Mouse (Mus musculus): ENCODE results near the gene Cbr2. TPM values are rescaled to one million over a fixed set of nuclear protein-coding genes. Genes with fewer than 3 reads are reported as not detected.

Cbr2 gene
- polyA plus RNA-seq, 1 experiment from 2014 or later, result 2.3 TPM

- Histone ChIP-seq H3K4me1 (ENCODE audit: control insufficient read depth, insufficient read depth, low read length) (peaks cover 19% of the 10 kb centered on the region), H3K27me3 (replicated peaks; ENCODE audit: control insufficient read depth, insufficient read depth, low read length) (no peaks in the 10 kb centered on the region), H3K4me3 (ENCODE audit: low read length) (no peak overlapping the region), H3K27ac (ENCODE audit: low read length) (no peak overlapping the region), H3K4me2 (ENCODE audit: low read depth, low read length) (peak overlapping the region; percentile 64; the same call in 1 of the 2 replicates), H3K9ac (ENCODE audit: low read depth, low read length) (0 out of 2 replicates have a peak overlapping the region, but pooled peaks have one; percentile 79), H3K9me3 (ENCODE audit: control insufficient read depth, low read length) (no peaks in the 10 kb centered on the region), H3K36me3 (ENCODE audit: control insufficient read depth, insufficient read depth, low read length) (0 out of 2 replicates have a peak, but pooled peaks cover 4% of the 10 kb centered on the region)
- ATAC-seq, result no peak
- WGBS, result 90% methylated on average over 9 of the region's 9 CpGs
These were observed 16.8 kb downstream of the Cbr2 start for GRCm38 (mm10) chr11:120715131-120715530.

GRCm38 (mm10) chr11:120714546-120714945 lies 17.4 kb downstream of the Cbr2 start:
- Histone ChIP-seq H3K4me2 (ENCODE audit: low read depth, low read length) (peak overlapping the region; percentile 64), H3K9me3 (ENCODE audit: control insufficient read depth, low read length) (no peaks in the 10 kb centered on the region), H3K27ac (ENCODE audit: low read length) (peak overlapping the region; percentile 7; the same call in 1 of the 2 replicates), H3K4me3 (ENCODE audit: low read length) (peak overlapping the region; percentile 73), H3K27me3 (replicated peaks; ENCODE audit: control insufficient read depth, insufficient read depth, low read length) (no peaks in the 10 kb centered on the region), H3K36me3 (ENCODE audit: control insufficient read depth, insufficient read depth, low read length) (no peaks in the 10 kb centered on the region), H3K4me1 (ENCODE audit: control insufficient read depth, insufficient read depth, low read length) (peaks cover 25% of the 10 kb centered on the region), H3K9ac (ENCODE audit: low read depth, low read length) (peak overlapping the region; percentile 79)
- WGBS, result 44% methylated on average over 10 of the region's 10 CpGs
- ATAC-seq, result no peak

- Histone ChIP-seq H3K27ac (ENCODE audit: low read length) (peak within 1 kb of the TSS; percentile 73), H3K9ac (ENCODE audit: low read depth, low read length) (peak within 1 kb of the TSS; percentile 81), H3K4me2 (ENCODE audit: low read depth, low read length) (peak within 1 kb of the TSS; percentile 99), H3K4me3 (ENCODE audit: low read length) (peak within 1 kb of the TSS; percentile 73), H3K4me1 (ENCODE audit: control insufficient read depth, insufficient read depth, low read length) (peaks cover 31% of the 10 kb centered on the region), H3K27me3 (replicated peaks; ENCODE audit: control insufficient read depth, insufficient read depth, low read length) (no peaks in the 10 kb centered on the region), H3K36me3 (ENCODE audit: control insufficient read depth, insufficient read depth, low read length) (no peaks in the 10 kb centered on the region), H3K9me3 (ENCODE audit: control insufficient read depth, low read length) (no peaks in the 10 kb centered on the region)
- 1% methylated on average over 53 of the region's 53 CpGs for WGBS
- ATAC-seq, result peak; percentile 94
These were observed 18.1 kb downstream of the Cbr2 start, which contains the start of the genes Cenpx and Lrrc45 for GRCm38 (mm10) chr11:120713580-120714518. TSS of gene Cenpx (minus strand) at chr11:120713738. TSS of gene Lrrc45 (plus strand) at chr11:120713925.

- under 1% methylated on average over 38 of the region's 38 CpGs for WGBS
- peak overlapping the region; percentile 81 for H3K9ac ChIP-seq (ENCODE audit: low read depth, low read length)
- peak overlapping the region; percentile 73 for H3K4me3 ChIP-seq (ENCODE audit: low read length)
- no peaks in the 10 kb centered on the region for H3K36me3 ChIP-seq (ENCODE audit: control insufficient read depth, insufficient read depth, low read length)
- peaks cover 37% of the 10 kb centered on the region for H3K4me1 ChIP-seq (ENCODE audit: control insufficient read depth, insufficient read depth, low read length)
- H3K27me3 ChIP-seq (replicated peaks; ENCODE audit: control insufficient read depth, insufficient read depth, low read length), result no peaks in the 10 kb centered on the region
- H3K27ac ChIP-seq (ENCODE audit: low read length), result peak overlapping the region; percentile 73
- ATAC-seq, result peak; percentile 31
- H3K4me2 ChIP-seq (ENCODE audit: low read depth, low read length), result peak overlapping the region; percentile 99
- H3K9me3 ChIP-seq (ENCODE audit: control insufficient read depth, low read length), result no peaks in the 10 kb centered on the region
These were observed 18.9 kb downstream of the Cbr2 start for GRCm38 (mm10) chr11:120712771-120713568.

GRCm38 (mm10) chr11:120711980-120712604 lies 19.8 kb downstream of the Cbr2 start:
- no peak for ATAC-seq
- H3K27me3 ChIP-seq (replicated peaks; ENCODE audit: control insufficient read depth, insufficient read depth, low read length), result no peaks in the 10 kb centered on the region
- peaks cover 41% of the 10 kb centered on the region for H3K4me1 ChIP-seq (ENCODE audit: control insufficient read depth, insufficient read depth, low read length)
- 63% methylated on average over 8 of the region's 8 CpGs for WGBS
- H3K4me2 ChIP-seq (ENCODE audit: low read depth, low read length), result no peak overlapping the region
- H3K27ac ChIP-seq (ENCODE audit: low read length), result no peak overlapping the region
- H3K36me3 ChIP-seq (ENCODE audit: control insufficient read depth, insufficient read depth, low read length), result no peaks in the 10 kb centered on the region
- H3K4me3 ChIP-seq (ENCODE audit: low read length), result no peak overlapping the region
- H3K9me3 ChIP-seq (ENCODE audit: control insufficient read depth, low read length), result no peaks in the 10 kb centered on the region
- peak overlapping the region; percentile 13; the same call in 1 of the 2 replicates for H3K9ac ChIP-seq (ENCODE audit: low read depth, low read length)

GRCm38 (mm10) chr11:120710672-120711071 lies 21.2 kb downstream of the Cbr2 start:
- 56% methylated on average over 5 of the region's 5 CpGs for WGBS
- H3K4me1 ChIP-seq (ENCODE audit: control insufficient read depth, insufficient read depth, low read length), result peaks cover 48% of the 10 kb centered on the region
- ATAC-seq, result no peak

GRCm38 (mm10) chr11:120709551-120709950 lies 22.4 kb downstream of the Cbr2 start:
- no peak overlapping the region for H3K4me2 ChIP-seq (ENCODE audit: low read depth, low read length)
- H3K27me3 ChIP-seq (replicated peaks; ENCODE audit: control insufficient read depth, insufficient read depth, low read length), result no peaks in the 10 kb centered on the region
- no peaks in the 10 kb centered on the region for H3K36me3 ChIP-seq (ENCODE audit: control insufficient read depth, insufficient read depth, low read length)
- peaks cover 49% of the 10 kb centered on the region for H3K4me1 ChIP-seq (ENCODE audit: control insufficient read depth, insufficient read depth, low read length)
- H3K9ac ChIP-seq (ENCODE audit: low read depth, low read length), result peak overlapping the region; percentile 49
- 50% methylated on average over 2 of the region's 2 CpGs for WGBS
- H3K27ac ChIP-seq (ENCODE audit: low read length), result peak overlapping the region; percentile 85
- no peak overlapping the region for H3K4me3 ChIP-seq (ENCODE audit: low read length)
- no peaks in the 10 kb centered on the region for H3K9me3 ChIP-seq (ENCODE audit: control insufficient read depth, low read length)
- peak; percentile 17; the same call in 1 of the 2 replicates for ATAC-seq

More at GRCm38 (mm10) chr11:120710672-120711071, 21.2 kb downstream of the Cbr2 start:
- H3K9ac ChIP-seq (ENCODE audit: low read depth, low read length), result no peak overlapping the region
- H3K9me3 ChIP-seq (ENCODE audit: control insufficient read depth, low read length), result no peaks in the 10 kb centered on the region
- H3K4me2 ChIP-seq (ENCODE audit: low read depth, low read length), result no peak overlapping the region
- no peaks in the 10 kb centered on the region for H3K27me3 ChIP-seq (replicated peaks; ENCODE audit: control insufficient read depth, insufficient read depth, low read length)
- no peak overlapping the region for H3K27ac ChIP-seq (ENCODE audit: low read length)
- H3K36me3 ChIP-seq (ENCODE audit: control insufficient read depth, insufficient read depth, low read length), result no peaks in the 10 kb centered on the region
- no peak overlapping the region for H3K4me3 ChIP-seq (ENCODE audit: low read length)

- Histone ChIP-seq H3K9ac (ENCODE audit: low read depth, low read length) (no peak overlapping the region), H3K9me3 (ENCODE audit: control insufficient read depth, low read length) (no peaks in the 10 kb centered on the region), H3K4me3 (ENCODE audit: low read length) (no peak overlapping the region), H3K4me1 (ENCODE audit: control insufficient read depth, insufficient read depth, low read length) (peaks cover 52% of the 10 kb centered on the region), H3K4me2 (ENCODE audit: low read depth, low read length) (no peak overlapping the region), H3K27me3 (replicated peaks; ENCODE audit: control insufficient read depth, insufficient read depth, low read length) (no peaks in the 10 kb centered on the region), H3K36me3 (ENCODE audit: control insufficient read depth, insufficient read depth, low read length) (no peaks in the 10 kb centered on the region), H3K27ac (ENCODE audit: low read length) (no peak overlapping the region)
- 33% methylated on average over 5 of the region's 5 CpGs for WGBS
- no peak for ATAC-seq
These were observed 23.9 kb downstream of the Cbr2 start for GRCm38 (mm10) chr11:120707969-120708368.

Data from intestine, embryonic 16.5 days (tissue).